Mouse (Mus musculus) urinary bladder, postnatal 25 days (tissue): ENCODE data around the gene Hist1h2bn.
"Not testable (repeated sequence)": the region's sequence is repeated elsewhere in the genome, so short reads cannot be mapped to it uniquely, and the experiment has no call there.

ENCODE experiments used
- DNase-seq: peaks from one replicate; pipeline ENCODE4 v3.0.0; 2022; ENCODE audit warnings: low spot score

Hist1h2bn gene

GRCm38 (mm10) chr13:21781639-21782038, 27.7 kb downstream of the Hist1h2bn start:
- DNase-seq, result no peak

- not testable (repeated sequence) for DNase-seq
These were observed 28.7 kb downstream of the Hist1h2bn start for GRCm38 (mm10) chr13:21782361-21783254.

GRCm38 (mm10) chr13:21783255-21783617, 29.3 kb downstream of the Hist1h2bn start, which contains the start of gene Hist1h3i:
TSS of gene Hist1h3i (minus strand) at chr13:21783370.
- peak; percentile 18 for DNase-seq

- no peak for DNase-seq
These were observed 29.8 kb downstream of the Hist1h2bn start for GRCm38 (mm10) chr13:21783734-21784161.

- DNase-seq, result no peak
These were observed 30.4 kb downstream of the Hist1h2bn start for GRCm38 (mm10) chr13:21784311-21784710.

GRCm38 (mm10) chr13:21786189-21786898, 32.4 kb downstream of the Hist1h2bn start:
- DNase-seq, result no peak

- peak; percentile 62 for DNase-seq
These were observed 33.1 kb downstream of the Hist1h2bn start, which contains the start of the genes Hist1h2an and Hist1h2bp for GRCm38 (mm10) chr13:21786899-21787629. TSS of gene Hist1h2an (minus strand) at chr13:21787218. TSS of gene Hist1h2bp (plus strand) at chr13:21787461.

- DNase-seq, result no peak
These were observed 34.1 kb downstream of the Hist1h2bn start for GRCm38 (mm10) chr13:21787760-21788593.

- no peak for DNase-seq
These were observed 36.0 kb downstream of the Hist1h2bn start for GRCm38 (mm10) chr13:21789925-21790324.

- DNase-seq, result no peak
These were observed 36.8 kb downstream of the Hist1h2bn start for GRCm38 (mm10) chr13:21790601-21791283.

GRCm38 (mm10) chr13:21795584-21795983, 41.7 kb downstream of the Hist1h2bn start:
- DNase-seq, result no peak

GRCm38 (mm10) chr13:21797163-21797562, 43.2 kb downstream of the Hist1h2bn start:
- not testable (repeated sequence) for DNase-seq

GRCm38 (mm10) chr13:21803058-21803457, 49.1 kb downstream of the Hist1h2bn start:
- not testable (repeated sequence) for DNase-seq
